Mouse (Mus musculus): ENCODE data around the gene Tarbp1. TPM values are rescaled to one million over a fixed set of nuclear protein-coding genes. Genes with fewer than 3 reads are reported as not detected.

Gene Tarbp1
- 0.44 and 0.55 TPM in 2 replicates for polyA plus RNA-seq (2021; fragmentation: Nextera tagmentation)
- long read RNA-seq, experiment 1 = 0 reads
- long read RNA-seq, experiment 2, partial matches to known transcripts = 1 of 2 reads
- long read RNA-seq, experiment 2, other reads (novel, unspliced or antisense) = 1 of 2 reads

DNA sequence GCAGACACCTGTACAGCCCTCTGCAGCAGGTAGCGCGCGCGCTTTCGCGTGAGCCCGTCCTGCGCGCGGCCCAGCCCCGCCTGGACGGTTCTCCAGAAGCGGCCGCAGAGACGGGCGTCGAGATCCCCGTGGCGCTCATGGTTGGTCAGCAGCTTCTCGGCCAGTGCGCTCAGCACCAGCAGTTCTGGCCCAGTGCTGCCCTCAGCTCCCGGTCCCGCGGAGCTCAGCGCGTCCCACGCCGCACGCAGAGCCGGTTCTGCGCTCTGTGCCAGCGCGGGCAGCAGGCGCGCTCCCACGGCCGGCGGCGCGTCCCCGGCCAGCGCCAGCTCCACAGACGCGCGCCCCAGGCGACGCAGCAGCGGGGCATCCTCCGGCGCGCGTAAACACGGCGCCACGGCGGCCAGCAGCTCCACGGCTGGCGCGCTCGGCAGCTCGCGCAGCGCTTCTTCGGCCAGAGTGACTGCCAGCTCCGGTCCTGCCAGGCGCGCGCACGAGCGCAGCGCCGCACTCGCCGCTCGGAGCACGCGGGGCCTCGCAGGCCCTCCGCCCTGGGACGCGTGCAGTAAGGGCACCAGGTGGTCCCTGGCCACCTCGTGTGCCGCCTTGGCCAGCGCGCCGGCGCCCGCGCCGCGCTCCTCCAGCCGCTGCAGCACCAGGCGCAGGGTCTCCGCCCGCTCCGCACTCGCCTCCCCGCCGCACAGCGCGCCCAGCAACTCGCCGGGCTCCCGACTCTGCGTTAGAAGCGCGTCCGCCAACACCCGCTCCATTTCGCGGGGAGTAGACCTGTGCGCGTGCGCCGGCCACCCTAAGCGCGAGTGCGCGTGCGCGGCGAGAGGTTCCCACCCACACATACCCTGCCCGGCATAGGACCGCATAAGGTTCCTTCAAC is at the start of gene Tarbp1:
Gene Tarbp1 (minus strand): TSS at position 767 of the 889 bp plus-strand sequence.

GRCm38 (mm10) chr8:126422174-126422919 is 52.5 kb downstream of the Tarbp1 start, which contains the start of gene Coa6:
TSS of gene Coa6 (plus strand) at chr8:126422515.

Other genes with a start within 250 kb of the Tarbp1 start
- 7.5 and 7.7 TPM in 2 replicates for gene Slc35f3, start 176.5 kb downstream of the Tarbp1 start, polyA plus RNA-seq (2021; fragmentation: Nextera tagmentation)
- 83.7 and 86.5 TPM in 2 replicates for gene Coa6, start 52.5 kb downstream of the Tarbp1 start, polyA plus RNA-seq (2021; fragmentation: Nextera tagmentation)
- 3.5 and 3.8 TPM in 2 replicates for gene Irf2bp2, start 118.9 kb upstream of the Tarbp1 start, polyA plus RNA-seq (2021; fragmentation: Nextera tagmentation)

Data from layer of hippocampus, adult 6 months (tissue).